Mouse (Mus musculus): ENCODE results near the gene Lsamp. TPM values are rescaled to one million over a fixed set of nuclear protein-coding genes. Genes with fewer than 3 reads are reported as not detected.

The Lsamp gene
- polyA plus RNA-seq, 1 experiment from 2014 or later, result 0.20 TPM

GRCm38 (mm10) chr16:41532661-41533551, 1548.7 kb downstream of the Lsamp start:
- no peak for TF ChIP-seq CTCF (IDR thresholded peaks at IDR 0.05)
- no peak overlapping the region for H3K9ac ChIP-seq (replicated peaks; ENCODE audit: low read depth)
- peak overlapping the region; percentile 25 for H3K4me3 ChIP-seq (ENCODE audit: low read depth, low read length)
- no peaks in the 10 kb centered on the region for H3K27me3 ChIP-seq (replicated peaks; ENCODE audit: insufficient read depth, low read length)
- H3K36me3 ChIP-seq (ENCODE audit: insufficient read depth, low read length), result no peaks in the 10 kb centered on the region
- H3K4me1 ChIP-seq (ENCODE audit: insufficient read depth, low read depth, low read length), result no peaks in the 10 kb centered on the region
- ATAC-seq, result no peak
- H3K9me3 ChIP-seq (ENCODE audit: low read length), result no peaks in the 10 kb centered on the region
- no peak overlapping the region for H3K27ac ChIP-seq (ENCODE audit: low read length)
- WGBS, result 2% methylated on average over 38 of the region's 38 CpGs
- peak overlapping the region; percentile 56 for H3K4me2 ChIP-seq (replicated peaks; ENCODE audit: low read depth, low read length)
- DNase-seq (ENCODE audit: low spot score), result peak; percentile 9

DNA sequence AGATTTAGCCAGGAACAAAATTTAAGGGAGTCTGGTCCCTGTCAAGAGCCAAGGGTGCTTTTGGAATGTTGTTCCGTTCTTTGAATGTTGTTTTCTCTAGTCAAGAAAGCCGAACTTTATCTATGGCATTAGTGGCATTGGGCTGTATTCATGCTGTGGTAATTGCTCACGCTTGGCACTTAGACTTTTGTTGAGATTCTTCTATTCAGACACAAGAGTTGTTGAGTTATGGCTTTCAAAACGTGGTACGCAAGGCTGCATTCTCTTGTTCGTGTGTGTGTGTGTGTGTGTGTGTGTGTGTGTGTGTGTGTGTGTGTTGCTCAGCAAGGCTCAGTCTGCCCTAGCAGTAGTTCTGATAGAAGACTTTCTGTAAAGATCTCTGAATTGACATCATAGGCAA, 1549.5 kb downstream of the Lsamp start:
- TF ChIP-seq EP300 (IDR thresholded peaks at IDR 0.05) (no peak), CTCF (IDR thresholded peaks at IDR 0.05) (no peak)
- Histone ChIP-seq H3K27ac (ENCODE audit: low read length) (no peak overlapping the region), H3K4me2 (replicated peaks; ENCODE audit: low read depth, low read length) (peak overlapping the region; percentile 56; the same call in 1 of the 2 replicates), H3K27me3 (replicated peaks; ENCODE audit: insufficient read depth, low read length) (no peaks in the 10 kb centered on the region), H3K4me1 (ENCODE audit: insufficient read depth, low read depth, low read length) (no peaks in the 10 kb centered on the region), H3K9ac (replicated peaks; ENCODE audit: low read depth) (no peak overlapping the region), H3K9me3 (ENCODE audit: low read length) (no peaks in the 10 kb centered on the region), H3K36me3 (ENCODE audit: insufficient read depth, low read length) (no peaks in the 10 kb centered on the region), H3K4me3 (ENCODE audit: low read depth, low read length) (no peak overlapping the region)
- no peak for DNase-seq (ENCODE audit: low spot score)
- ATAC-seq, result no peak
- WGBS, result 16% methylated on average over 6 of the region's 6 CpGs

DNA sequence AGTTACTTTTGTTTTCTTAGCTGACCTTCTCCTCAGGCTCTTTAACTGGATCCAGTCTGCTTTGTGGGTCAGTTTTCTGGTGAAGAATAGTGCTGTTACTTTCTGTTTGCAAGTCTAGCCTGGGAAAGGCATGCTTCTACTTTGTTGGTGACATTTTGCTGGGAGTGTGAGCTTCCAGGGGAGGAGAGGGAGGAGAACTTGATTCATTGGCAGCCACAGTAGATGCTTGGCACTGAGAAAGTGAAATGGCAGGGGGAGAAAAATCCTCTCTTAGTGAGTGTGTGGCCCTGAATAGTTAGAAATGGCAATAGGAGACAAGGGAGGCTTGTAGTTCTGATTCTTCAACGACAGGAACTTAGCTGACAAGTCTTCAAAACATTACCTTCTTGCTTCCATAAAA, 1551.6 kb downstream of the Lsamp start:
- H3K27me3 ChIP-seq (replicated peaks; ENCODE audit: insufficient read depth, low read length), result no peaks in the 10 kb centered on the region
- H3K4me1 ChIP-seq (ENCODE audit: insufficient read depth, low read depth, low read length), result no peaks in the 10 kb centered on the region
- no peaks in the 10 kb centered on the region for H3K9me3 ChIP-seq (ENCODE audit: low read length)
- WGBS, result 65% methylated on average over 1 of the region's 1 CpGs
- no peak for DNase-seq (ENCODE audit: low spot score)
- H3K4me2 ChIP-seq (replicated peaks; ENCODE audit: low read depth, low read length), result no peak overlapping the region
- H3K4me3 ChIP-seq (ENCODE audit: low read depth, low read length), result no peak overlapping the region
- H3K36me3 ChIP-seq (ENCODE audit: insufficient read depth, low read length), result no peaks in the 10 kb centered on the region
- no peak overlapping the region for H3K27ac ChIP-seq (ENCODE audit: low read length)
- H3K9ac ChIP-seq (replicated peaks; ENCODE audit: low read depth), result no peak overlapping the region
- no peak for ATAC-seq
- TF ChIP-seq CTCF (IDR thresholded peaks at IDR 0.05) (no peak), EP300 (IDR thresholded peaks at IDR 0.05) (no peak)

GRCm38 (mm10) chr16:41542641-41543040, 1558.5 kb downstream of the Lsamp start:
- no peak for ATAC-seq
- H3K9ac ChIP-seq (replicated peaks; ENCODE audit: low read depth), result no peak overlapping the region
- no peak overlapping the region for H3K27ac ChIP-seq (ENCODE audit: low read length)
- no peak overlapping the region for H3K4me3 ChIP-seq (ENCODE audit: low read depth, low read length)
- no peaks in the 10 kb centered on the region for H3K27me3 ChIP-seq (replicated peaks; ENCODE audit: insufficient read depth, low read length)
- 31% methylated on average over 2 of the region's 2 CpGs for WGBS
- H3K4me1 ChIP-seq (ENCODE audit: insufficient read depth, low read depth, low read length), result no peaks in the 10 kb centered on the region
- DNase-seq (ENCODE audit: low spot score), result no peak
- no peaks in the 10 kb centered on the region for H3K9me3 ChIP-seq (ENCODE audit: low read length)
- no peaks in the 10 kb centered on the region for H3K36me3 ChIP-seq (ENCODE audit: insufficient read depth, low read length)
- H3K4me2 ChIP-seq (replicated peaks; ENCODE audit: low read depth, low read length), result no peak overlapping the region
- peak; percentile 21 for TF ChIP-seq CTCF (IDR thresholded peaks at IDR 0.05)
- no peak for TF ChIP-seq EP300 (IDR thresholded peaks at IDR 0.05)

- Histone ChIP-seq H3K4me3 (ENCODE audit: low read depth, low read length) (no peak overlapping the region), H3K9ac (replicated peaks; ENCODE audit: low read depth) (no peak overlapping the region), H3K4me1 (ENCODE audit: insufficient read depth, low read depth, low read length) (no peaks in the 10 kb centered on the region), H3K27me3 (replicated peaks; ENCODE audit: insufficient read depth, low read length) (no peaks in the 10 kb centered on the region), H3K36me3 (ENCODE audit: insufficient read depth, low read length) (no peaks in the 10 kb centered on the region), H3K27ac (ENCODE audit: low read length) (no peak overlapping the region), H3K9me3 (ENCODE audit: low read length) (no peaks in the 10 kb centered on the region), H3K4me2 (replicated peaks; ENCODE audit: low read depth, low read length) (no peak overlapping the region)
- 46% methylated on average over 3 of the region's 3 CpGs for WGBS
- ATAC-seq (no peak), DNase-seq (ENCODE audit: low spot score) (no peak)
- TF ChIP-seq EP300 (IDR thresholded peaks at IDR 0.05) (no peak), CTCF (IDR thresholded peaks at IDR 0.05) (no peak)
These were observed 1567.0 kb downstream of the Lsamp start for GRCm38 (mm10) chr16:41551164-41551563.

DNA sequence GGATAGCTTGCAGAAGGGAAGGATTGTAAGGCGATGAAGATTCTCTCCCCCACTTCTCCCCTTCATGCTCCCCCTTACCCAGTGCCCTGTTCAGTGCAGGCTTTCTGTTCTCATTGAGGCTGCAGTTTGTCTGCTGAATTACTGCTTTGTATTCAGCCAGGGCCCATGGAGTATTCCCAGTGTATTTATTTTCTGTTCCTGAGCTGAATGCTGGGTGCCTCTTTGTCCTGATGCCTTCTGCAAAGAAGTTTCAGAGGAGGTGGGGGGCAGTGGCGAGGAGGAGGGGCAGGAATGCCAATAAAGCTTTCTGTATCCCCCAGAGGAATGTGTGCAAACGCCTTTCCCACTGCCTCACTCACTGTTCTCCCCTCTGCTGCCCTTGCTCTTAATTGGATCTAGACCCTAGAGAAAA, 1567.7 kb downstream of the Lsamp start:
- ATAC-seq, result no peak
- no peak overlapping the region for H3K9ac ChIP-seq (replicated peaks; ENCODE audit: low read depth)
- H3K9me3 ChIP-seq (ENCODE audit: low read length), result no peaks in the 10 kb centered on the region
- DNase-seq (ENCODE audit: low spot score), result no peak
- no peak overlapping the region for H3K4me2 ChIP-seq (replicated peaks; ENCODE audit: low read depth, low read length)
- no peak overlapping the region for H3K27ac ChIP-seq (ENCODE audit: low read length)
- no peak overlapping the region for H3K4me3 ChIP-seq (ENCODE audit: low read depth, low read length)
- TF ChIP-seq CTCF (IDR thresholded peaks at IDR 0.05), result no peak
- no peak for TF ChIP-seq EP300 (IDR thresholded peaks at IDR 0.05)
- H3K36me3 ChIP-seq (ENCODE audit: insufficient read depth, low read length), result no peaks in the 10 kb centered on the region
- no peaks in the 10 kb centered on the region for H3K27me3 ChIP-seq (replicated peaks; ENCODE audit: insufficient read depth, low read length)
- H3K4me1 ChIP-seq (ENCODE audit: insufficient read depth, low read depth, low read length), result no peaks in the 10 kb centered on the region
- WGBS, result 32% methylated on average over 3 of the region's 3 CpGs
